Mouse (Mus musculus): ENCODE data around the gene Birc7.

The Birc7 gene

GRCm38 (mm10) chr2:180928723-180929122, at the start of gene Birc7:
Gene Birc7 (plus strand): TSS chr2:180929023.
- DNase-seq (ENCODE audit: low spot score in 2 of 2): no peak

- no peak for DNase-seq (ENCODE audit: low spot score in 2 of 2)
Measured at GRCm38 (mm10) chr2:180879365-180880067, 49.3 kb upstream of the Birc7 start.

GRCm38 (mm10) chr2:180881281-180881680, 47.5 kb upstream of the Birc7 start:
- no peak for DNase-seq (ENCODE audit: low spot score in 2 of 2)

GRCm38 (mm10) chr2:180885270-180885669, 43.6 kb upstream of the Birc7 start:
- no peak for DNase-seq (ENCODE audit: low spot score in 2 of 2)

- DNase-seq (ENCODE audit: low spot score in 2 of 2): no peak
Measured at GRCm38 (mm10) chr2:180889271-180889920, 39.4 kb upstream of the Birc7 start.

GRCm38 (mm10) chr2:180889921-180890280, 38.9 kb upstream of the Birc7 start:
- no peak for DNase-seq (ENCODE audit: low spot score in 2 of 2)

- no peak for DNase-seq (ENCODE audit: low spot score in 2 of 2)
Measured at GRCm38 (mm10) chr2:180890422-180891074, 38.3 kb upstream of the Birc7 start.

- DNase-seq (ENCODE audit: low spot score in 2 of 2): no peak
Measured at GRCm38 (mm10) chr2:180891075-180891834, 37.6 kb upstream of the Birc7 start.

- no peak for DNase-seq (ENCODE audit: low spot score in 2 of 2)
Measured at GRCm38 (mm10) chr2:180891835-180892323, 36.9 kb upstream of the Birc7 start.

- DNase-seq (ENCODE audit: low spot score in 2 of 2): no peak
Measured at GRCm38 (mm10) chr2:180892841-180893521, 35.8 kb upstream of the Birc7 start.

- DNase-seq (ENCODE audit: low spot score in 2 of 2): no peak
Measured at GRCm38 (mm10) chr2:180893537-180894028, 35.2 kb upstream of the Birc7 start.

GRCm38 (mm10) chr2:180894029-180894623, 34.7 kb upstream of the Birc7 start:
- DNase-seq (ENCODE audit: low spot score in 2 of 2): no peak

GRCm38 (mm10) chr2:180894734-180895133, 34.1 kb upstream of the Birc7 start:
- peak in 1 of 2 experiments; percentile 22 for DNase-seq (ENCODE audit: low spot score in 2 of 2)

- no peak for DNase-seq (ENCODE audit: low spot score in 2 of 2)
Measured at GRCm38 (mm10) chr2:180895321-180895720, 33.5 kb upstream of the Birc7 start.

GRCm38 (mm10) chr2:180895837-180896525, 32.8 kb upstream of the Birc7 start:
- DNase-seq (ENCODE audit: low spot score in 2 of 2): no peak

GRCm38 (mm10) chr2:180896819-180897625, 31.8 kb upstream of the Birc7 start:
- DNase-seq (ENCODE audit: low spot score in 2 of 2): no peak

GRCm38 (mm10) chr2:180897857-180898256, 31.0 kb upstream of the Birc7 start:
- DNase-seq (ENCODE audit: low spot score in 2 of 2): no peak

GRCm38 (mm10) chr2:180902086-180902485, 26.7 kb upstream of the Birc7 start:
- DNase-seq (ENCODE audit: low spot score in 2 of 2): no peak

GRCm38 (mm10) chr2:180904435-180905208, 24.2 kb upstream of the Birc7 start:
- DNase-seq (ENCODE audit: low spot score in 2 of 2): no peak
